Mouse (Mus musculus) stomach, embryonic 14.5 days (tissue): ENCODE data around the gene Cfap20. TPM values are rescaled to one million over a fixed set of nuclear protein-coding genes. Genes with fewer than 3 reads are reported as not detected.

Experiments used
- ATAC-seq: fragments of 200-750 bp; cut with Nextera tagmentation; 2 replicates; pipeline ENCODE4 v1.8.0; 2017; ENCODE audit warnings: low read depth, moderate TSS enrichment; ENCODE audit not compliant: insufficient number of reproducible peaks, insufficient read depth, low FRiP score
- H3K27ac ChIP-seq: fragments of 300-500 bp; sonication (generic); 2 replicates; pipeline ENCODE4 v1.5.1; 2014; ENCODE audit warnings: mild to moderate bottlenecking, low read length, moderate library complexity, mixed read lengths
- H3K27me3 ChIP-seq: fragments of 300-500 bp; sonication (generic); 2 replicates; pipeline ENCODE4 v1.6.1; 2014; ENCODE audit warnings: low read length, control low read depth, mixed read lengths; ENCODE audit not compliant: control insufficient read depth, insufficient read depth
- H3K36me3 ChIP-seq: fragments of 300-500 bp; sonication (generic); 2 replicates; pipeline ENCODE4 v1.6.1; 2014; ENCODE audit warnings: mild to moderate bottlenecking, control low read depth, low read length, moderate library complexity, mixed read lengths; ENCODE audit not compliant: control insufficient read depth, insufficient read depth
- H3K4me1 ChIP-seq: fragments of 300-500 bp; sonication (generic); 2 replicates; pipeline ENCODE4 v1.6.1; 2014; ENCODE audit warnings: low read length, control low read depth, mixed read lengths; ENCODE audit not compliant: control insufficient read depth, insufficient read depth
- H3K4me2 ChIP-seq: fragments of 300-500 bp; sonication (generic); replicated peaks from 2 replicates; pipeline ENCODE4 v1.6.1; 2014; ENCODE audit warnings: low read depth, low read length, control low read depth
- H3K4me3 ChIP-seq: fragments of 300-500 bp; sonication (generic); 2 replicates; pipeline ENCODE4 v1.5.1; 2014; ENCODE audit warnings: low read depth, low read length, control low read depth
- H3K9ac ChIP-seq: fragments of 300-500 bp; sonication (generic); replicated peaks from 2 replicates; pipeline ENCODE4 v1.6.1; 2014; ENCODE audit warnings: low read depth, mild to moderate bottlenecking, control low read depth, low read length, moderate library complexity, mixed read lengths
- H3K9me3 ChIP-seq: fragments of 300-500 bp; sonication (generic); 2 replicates; pipeline ENCODE4 v1.6.1; 2016; ENCODE audit warnings: low read depth, low read length, control low read depth; ENCODE audit not compliant: control insufficient read depth
- WGBS: fragments of 180-500 bp; shearing (Covaris S2); extraction: QIAGEN DNeasy Blood & Tissue Kit; methylation state at CpG from one replicate; pipeline ENCODE4 v1.1.7; 2014; 5-methylcytosine and 5-hydroxymethylcytosine counted together
- polyA plus RNA-seq: library from polyadenylated mRNA; unstranded; fragments of >200 nt; fragmentation: Nextera tagmentation; extraction: Ambion mirVana; gene quantifications from 2 replicates; pipeline ENCODE4 v1.2.1, GENCODE M21; 2014

Gene Cfap20
- polyA plus RNA-seq, 1 experiment from 2014 or later: 181 TPM

GRCm38 (mm10) chr8:95376309-95376999 is 58.2 kb downstream of the Cfap20 start:
- Histone ChIP-seq H3K27me3 (no peaks in the 10 kb centered on the region), H3K4me3 (no peak overlapping the region), H3K4me1 (peaks cover 14% of the 10 kb centered on the region), H3K9me3 (no peaks in the 10 kb centered on the region), H3K4me2 (no peak overlapping the region), H3K27ac (peak overlapping the region; percentile 29; the same call in 1 of the 2 replicates), H3K9ac (no peak overlapping the region), H3K36me3 (peaks cover 4% of the 10 kb centered on the region; the same call in 1 of the 2 replicates)
- WGBS: 78% methylated on average over 12 of the region's 12 CpGs
- ATAC-seq: no peak

DNA sequence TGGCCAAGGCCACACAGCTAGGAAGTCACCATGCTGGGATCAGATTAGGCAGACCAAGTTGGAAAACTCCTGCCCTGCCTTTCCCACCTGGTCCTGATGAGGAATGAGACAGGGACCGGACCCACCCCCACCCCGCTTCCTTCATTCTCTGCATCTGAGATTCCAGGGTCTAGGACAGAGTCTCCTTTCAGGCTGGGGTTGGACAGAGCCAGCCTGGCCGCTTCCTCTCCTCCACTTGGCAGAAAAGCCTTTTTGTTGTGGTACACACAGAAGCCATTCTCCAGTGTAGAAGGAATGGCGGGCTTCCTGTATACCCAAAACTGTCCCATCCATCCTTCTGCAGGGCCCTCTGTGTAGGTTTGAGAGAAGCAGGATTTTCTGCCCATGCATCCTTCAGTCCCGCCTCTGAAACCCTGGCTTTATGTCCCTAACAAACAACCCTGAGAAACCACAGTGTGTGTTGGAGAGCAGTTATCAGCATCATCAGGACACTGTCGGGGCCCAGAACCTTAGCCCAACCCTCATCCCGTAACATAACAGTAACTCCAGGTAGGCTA is 59.2 kb downstream of the Cfap20 start:
- H3K9ac ChIP-seq: no peak overlapping the region
- peaks cover 14% of the 10 kb centered on the region for H3K4me1 ChIP-seq
- H3K27ac ChIP-seq: peak overlapping the region; percentile 29; the same call in 1 of the 2 replicates
- no peak overlapping the region for H3K4me2 ChIP-seq
- 79% methylated on average over 7 of the region's 7 CpGs for WGBS
- H3K4me3 ChIP-seq: no peak overlapping the region
- H3K9me3 ChIP-seq: no peaks in the 10 kb centered on the region
- peaks cover 9% of the 10 kb centered on the region; the same call in 1 of the 2 replicates for H3K36me3 ChIP-seq
- ATAC-seq: no peak
- H3K27me3 ChIP-seq: no peaks in the 10 kb centered on the region

DNA sequence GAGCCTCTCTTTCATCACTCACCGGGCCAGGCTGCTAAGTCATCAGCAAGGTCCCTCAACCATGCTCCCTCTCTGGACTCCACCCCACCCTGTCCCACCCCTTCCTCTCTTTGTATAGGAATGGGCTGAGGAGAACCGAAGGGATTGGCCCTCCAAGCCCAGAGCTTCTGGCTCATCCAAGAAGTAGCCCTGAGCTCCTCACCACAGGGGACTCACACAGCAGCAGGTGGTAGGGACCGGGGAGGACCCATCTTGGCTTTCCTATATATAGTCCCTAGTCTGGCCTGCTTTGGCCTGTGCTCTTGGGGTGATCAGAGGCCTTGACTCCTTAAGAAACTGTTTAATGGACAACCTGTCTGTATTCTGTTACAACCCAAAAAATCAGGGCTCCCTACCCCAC is 60.2 kb downstream of the Cfap20 start:
- no peak overlapping the region for H3K4me2 ChIP-seq
- H3K27me3 ChIP-seq: no peaks in the 10 kb centered on the region
- no peak overlapping the region for H3K4me3 ChIP-seq
- no peak overlapping the region for H3K27ac ChIP-seq
- no peaks in the 10 kb centered on the region for H3K9me3 ChIP-seq
- no peak overlapping the region for H3K9ac ChIP-seq
- WGBS: 84% methylated on average over 3 of the region's 3 CpGs
- ATAC-seq: no peak
- peaks cover 21% of the 10 kb centered on the region for H3K4me1 ChIP-seq
- H3K36me3 ChIP-seq: peaks cover 9% of the 10 kb centered on the region; the same call in 1 of the 2 replicates

- Histone ChIP-seq H3K27ac (no peak overlapping the region), H3K4me3 (no peak overlapping the region), H3K36me3 (peaks cover 9% of the 10 kb centered on the region; the same call in 1 of the 2 replicates), H3K9ac (no peak overlapping the region), H3K9me3 (no peaks in the 10 kb centered on the region), H3K27me3 (no peaks in the 10 kb centered on the region), H3K4me1 (peaks cover 25% of the 10 kb centered on the region), H3K4me2 (no peak overlapping the region)
- ATAC-seq: no peak
- WGBS: 71% methylated on average over 12 of the region's 12 CpGs
Measured at GRCm38 (mm10) chr8:95373389-95374002, 61.2 kb downstream of the Cfap20 start.

Other genes with a start within 250 kb of the Cfap20 start
- gene Kifc3, start 232.1 kb downstream of the Cfap20 start, polyA plus RNA-seq: 9.3 and 12.3 TPM in 2 replicates
- gene Cngb1, start 128.3 kb downstream of the Cfap20 start, polyA plus RNA-seq: 0.04 and 0.71 TPM in 2 replicates
- not detected in 2 replicates for gene Tepp, start 124.3 kb downstream of the Cfap20 start, polyA plus RNA-seq
- 7.4 and 8.3 TPM in 2 replicates for gene Zfp319, start 102.9 kb downstream of the Cfap20 start, polyA plus RNA-seq
- 38.0 and 44.2 TPM in 2 replicates for gene Usb1, start 102.6 kb downstream of the Cfap20 start, polyA plus RNA-seq
- gene Mmp15, start 82.6 kb downstream of the Cfap20 start, polyA plus RNA-seq: 21.5 and 22.0 TPM in 2 replicates
- gene Csnk2a2, start 55.2 kb upstream of the Cfap20 start, polyA plus RNA-seq: 22.0 and 23.9 TPM in 2 replicates
- not detected in 2 replicates for gene Ccdc113, start 99.2 kb upstream of the Cfap20 start, polyA plus RNA-seq
- not detected in 2 replicates for gene Prss54, start 141.5 kb upstream of the Cfap20 start, polyA plus RNA-seq
- gene Gins3, start 198.6 kb upstream of the Cfap20 start, polyA plus RNA-seq: 21.4 and 25.0 TPM in 2 replicates
- gene Ndrg4, start 242.1 kb upstream of the Cfap20 start, polyA plus RNA-seq: 21.0 and 22.3 TPM in 2 replicates